21 mouse cellular contexts compared by ENCODE assay signal in genomic region chr1:58409553-58410197, GRCm38 (mm10). TPM values are rescaled to one million over a fixed set of nuclear protein-coding genes. Genes with fewer than 3 reads are reported as not detected.
A peak's percentile ranks its signal among the peaks of the same experiment; 100 is the strongest.
DNase-seq lines count a peak whose midpoint lies in the region; ATAC-seq and TF ChIP-seq lines count a peak whose summit lies in the region.
"Had no signal": no experiment of that assay in that cellular context is flagged by ENCODE, and none has a peak within 500 bp of the region (broad histone marks: within the 10 kb centered on the region; RNA-seq: fewer than 3 reads in every experiment).

No protein-coding gene starts in this region.

- H3K4me1 ChIP-seq in kidney, embryonic 15.5 days: no peaks in the 10 kb centered on the region
- no peaks in the 10 kb centered on the region for H3K4me1 ChIP-seq in kidney, adult 2 months (ENCODE audit: control insufficient read depth, insufficient read depth, low read length)
- H3K4me1 ChIP-seq in midbrain, embryonic 15.5 days: no peaks in the 10 kb centered on the region
- no peaks in the 10 kb centered on the region for H3K4me1 ChIP-seq in midbrain, embryonic 10.5 days
- H3K4me1 ChIP-seq: heart, embryonic 10.5 days; limb, embryonic 12.5 days; stomach, embryonic 15.5 days had no signal

- H3K9me3 ChIP-seq in kidney, embryonic 15.5 days (replicated peaks): no peaks in the 10 kb centered on the region
- no peaks in the 10 kb centered on the region for H3K9me3 ChIP-seq in midbrain, embryonic 15.5 days
- no peaks in the 10 kb centered on the region for H3K9me3 ChIP-seq in midbrain, embryonic 10.5 days (replicated peaks)
- H3K9me3 ChIP-seq: heart, embryonic 10.5 days; limb, embryonic 12.5 days; stomach, embryonic 15.5 days had no signal

- TF ChIP-seq POLR2A in kidney, adult 2 months (IDR thresholded peaks at IDR 0.05; ENCODE audit: low read depth, low read length): no peak

- H3K4me3 ChIP-seq in kidney, embryonic 15.5 days (replicated peaks): no peak overlapping the region
- H3K4me3 ChIP-seq in kidney, adult 2 months (ENCODE audit: insufficient read depth, low read depth, low read length): no peak overlapping the region
- H3K4me3 ChIP-seq in midbrain, embryonic 15.5 days: no peak overlapping the region
- no peak overlapping the region for H3K4me3 ChIP-seq in midbrain, embryonic 10.5 days
- H3K4me3 ChIP-seq: heart, embryonic 10.5 days; layer of hippocampus, adult 2 months; left cerebral cortex, adult 2 months; limb, embryonic 12.5 days; stomach, embryonic 15.5 days had no signal

- no peak overlapping the region for H3K9ac ChIP-seq in kidney, embryonic 15.5 days
- H3K9ac ChIP-seq in midbrain, embryonic 15.5 days: no peak overlapping the region
- H3K9ac ChIP-seq: limb, embryonic 12.5 days; stomach, embryonic 15.5 days had no signal

- WGBS in kidney, embryonic 15.5 days: 79% methylated on average over 5 of the region's 5 CpGs
- WGBS in kidney, adult 2 months: 73% methylated on average over 5 of the region's 5 CpGs
- WGBS in midbrain, embryonic 15.5 days: 79% methylated on average over 5 of the region's 5 CpGs
- 85% methylated on average over 5 of the region's 5 CpGs for WGBS in midbrain, embryonic 10.5 days

- 0 out of 2 replicates have a peak, but pooled peaks have one; percentile 12 for ATAC-seq in frontal cortex, adult (ENCODE audit: low TSS enrichment)
- peak; percentile 33; the same call in 1 of the 2 replicates for ATAC-seq in kidney, embryonic 15.5 days (replicated peaks; ENCODE audit: low FRiP score)
- ATAC-seq in midbrain, embryonic 15.5 days (replicated peaks): 0 out of 2 replicates have a peak, but pooled peaks have one; percentile 12
- ATAC-seq: hindbrain, postnatal 0 days had no signal

- H3K4me2 ChIP-seq in kidney, embryonic 15.5 days: no peak overlapping the region
- no peak overlapping the region for H3K4me2 ChIP-seq in midbrain, embryonic 15.5 days
- H3K4me2 ChIP-seq: limb, embryonic 12.5 days; stomach, embryonic 15.5 days had no signal

- TF ChIP-seq CTCF in kidney, adult 2 months (conservative IDR thresholded peaks at IDR 0.05; ENCODE audit: insufficient read depth, insufficient read length, low read depth, low read length): no peak

- H3K27me3 ChIP-seq in kidney, embryonic 15.5 days: no peaks in the 10 kb centered on the region
- no peaks in the 10 kb centered on the region for H3K27me3 ChIP-seq in kidney, adult 2 months (replicated peaks; ENCODE audit: control insufficient read depth, insufficient read depth, low read length)
- H3K27me3 ChIP-seq in midbrain, embryonic 15.5 days (replicated peaks): no peaks in the 10 kb centered on the region
- no peaks in the 10 kb centered on the region for H3K27me3 ChIP-seq in midbrain, embryonic 10.5 days (ENCODE audit: low read depth, poor library complexity, severe bottlenecking)
- H3K27me3 ChIP-seq: limb, embryonic 12.5 days; stomach, embryonic 15.5 days had no signal

- H3K27ac ChIP-seq in kidney, embryonic 15.5 days: no peak overlapping the region
- no peak overlapping the region for H3K27ac ChIP-seq in kidney, adult 2 months (ENCODE audit: insufficient read depth, low read depth, low read length)
- no peak overlapping the region for H3K27ac ChIP-seq in midbrain, embryonic 15.5 days
- H3K27ac ChIP-seq in midbrain, embryonic 10.5 days (replicated peaks): no peak overlapping the region
- H3K27ac ChIP-seq: heart, embryonic 10.5 days; hindbrain, postnatal 0 days; kidney, postnatal 0 days; layer of hippocampus, adult 2 months; left cerebral cortex, adult 2 months; limb, embryonic 12.5 days; stomach, embryonic 15.5 days had no signal

- DNase-seq in frontal cortex, postnatal 36 days (ENCODE audit: low spot score in 2 of 2): no peak
- DNase-seq in kidney, adult 2 months: no peak
- no peak for DNase-seq in midbrain, embryonic 10.5 days (ENCODE audit: low spot score)
- DNase-seq in neural tube, embryonic 10.5 days (ENCODE audit: extremely low spot score, low spot score): no peak
- DNase-seq in left cerebral cortex, adult 9 months (ENCODE audit: low spot score in 2 of 2): no peak
- DNase-seq: cerebellum, postnatal 14 days; gastrocnemius, postnatal 14 days; heart, postnatal 14 days; lung, adult 18-20 months; right cerebral cortex, postnatal 14 days; thymus, adult 2 months had no signal

- peaks cover 78% of the 10 kb centered on the region for H3K36me3 ChIP-seq in kidney, embryonic 15.5 days
- H3K36me3 ChIP-seq in kidney, adult 2 months (ENCODE audit: control insufficient read depth, insufficient read depth, low read length): peaks cover 35% of the 10 kb centered on the region
- peaks cover 53% of the 10 kb centered on the region for H3K36me3 ChIP-seq in midbrain, embryonic 15.5 days (replicated peaks)
- peaks cover 82% of the 10 kb centered on the region for H3K36me3 ChIP-seq in midbrain, embryonic 10.5 days

RNA-seq across cellular contexts. Expression of gene Clk1, which starts 14.2 kb away (rescaled TPM):
- polyA plus RNA-seq in kidney, embryonic 15.5 days (2015; fragmentation: Nextera tagmentation; extraction: Ambion mirVana): 185 and 199 TPM in 2 replicates
- polyA plus RNA-seq in kidney, adult 2 months (2012; rRNA removed): 35.1 and 45.9 TPM in 2 replicates
- polyA plus RNA-seq in midbrain, embryonic 15.5 days (2015; fragmentation: Nextera tagmentation; extraction: Ambion mirVana): 159 and 170 TPM in 2 replicates
- 123 and 145 TPM in 2 replicates for polyA plus RNA-seq in midbrain, embryonic 10.5 days (2016; fragmentation: Nextera tagmentation; extraction: Ambion mirVana)

RNA-seq across cellular contexts. Expression of gene Bzw1, which starts 17.0 kb away (rescaled TPM):
- polyA plus RNA-seq in kidney, embryonic 15.5 days (2015; fragmentation: Nextera tagmentation; extraction: Ambion mirVana): 367 and 397 TPM in 2 replicates
- 24.8 and 32.2 TPM in 2 replicates for polyA plus RNA-seq in kidney, adult 2 months (2012; rRNA removed)
- polyA plus RNA-seq in midbrain, embryonic 15.5 days (2015; fragmentation: Nextera tagmentation; extraction: Ambion mirVana): 310 and 332 TPM in 2 replicates
- polyA plus RNA-seq in midbrain, embryonic 10.5 days (2016; fragmentation: Nextera tagmentation; extraction: Ambion mirVana): 454 and 464 TPM in 2 replicates

RNA-seq across cellular contexts. Expression of gene Nif3l1, which starts 35.3 kb away (rescaled TPM):
- polyA plus RNA-seq in kidney, embryonic 15.5 days (2015; fragmentation: Nextera tagmentation; extraction: Ambion mirVana): 44.7 and 46.7 TPM in 2 replicates
- polyA plus RNA-seq in kidney, adult 2 months (2012; rRNA removed): 19.7 and 21.3 TPM in 2 replicates
- polyA plus RNA-seq in midbrain, embryonic 15.5 days (2015; fragmentation: Nextera tagmentation; extraction: Ambion mirVana): 57.6 and 59.5 TPM in 2 replicates
- 70.8 and 76.7 TPM in 2 replicates for polyA plus RNA-seq in midbrain, embryonic 10.5 days (2016; fragmentation: Nextera tagmentation; extraction: Ambion mirVana)

RNA-seq across cellular contexts. Expression of gene Ppil3, which starts 35.6 kb away (rescaled TPM):
- polyA plus RNA-seq in kidney, embryonic 15.5 days (2015; fragmentation: Nextera tagmentation; extraction: Ambion mirVana): 52.0 and 58.5 TPM in 2 replicates
- polyA plus RNA-seq in kidney, adult 2 months (2012; rRNA removed): 18.4 and 25.5 TPM in 2 replicates
- polyA plus RNA-seq in midbrain, embryonic 15.5 days (2015; fragmentation: Nextera tagmentation; extraction: Ambion mirVana): 46.6 and 51.0 TPM in 2 replicates
- polyA plus RNA-seq in midbrain, embryonic 10.5 days (2016; fragmentation: Nextera tagmentation; extraction: Ambion mirVana): 57.4 and 62.5 TPM in 2 replicates
